Mouse (Mus musculus) right cerebral cortex, adult 2 months (tissue): Measurements from ENCODE around the gene Hectd2.

ENCODE experiments used
- DNase-seq, 2 experiments: peaks; one replicate each; pipeline ENCODE4 v3.0.0; 2021 to 2022; ENCODE audit warnings: low spot score in 2 of 2

The Hectd2 gene

DNA sequence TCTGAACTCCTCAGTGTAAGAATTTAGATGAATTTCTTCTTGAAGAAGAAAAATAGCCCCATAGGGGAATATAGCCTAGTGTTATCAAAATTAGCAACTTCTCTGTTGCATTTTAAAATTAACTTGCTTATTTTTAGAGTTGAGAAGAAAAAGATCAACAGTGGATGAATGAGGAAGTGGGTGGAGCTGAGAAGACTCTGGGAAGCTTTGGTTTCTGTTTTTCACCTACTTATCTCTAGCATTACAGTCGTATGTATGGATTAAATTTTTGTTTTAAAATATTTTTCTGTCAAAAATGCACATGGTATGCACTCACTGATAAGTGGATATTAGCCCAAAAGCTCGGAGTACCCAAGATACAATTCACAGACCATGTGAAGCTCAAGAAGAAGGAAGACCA is 6.7 kb downstream of the Hectd2 start:
- DNase-seq, result no peak

DNA sequence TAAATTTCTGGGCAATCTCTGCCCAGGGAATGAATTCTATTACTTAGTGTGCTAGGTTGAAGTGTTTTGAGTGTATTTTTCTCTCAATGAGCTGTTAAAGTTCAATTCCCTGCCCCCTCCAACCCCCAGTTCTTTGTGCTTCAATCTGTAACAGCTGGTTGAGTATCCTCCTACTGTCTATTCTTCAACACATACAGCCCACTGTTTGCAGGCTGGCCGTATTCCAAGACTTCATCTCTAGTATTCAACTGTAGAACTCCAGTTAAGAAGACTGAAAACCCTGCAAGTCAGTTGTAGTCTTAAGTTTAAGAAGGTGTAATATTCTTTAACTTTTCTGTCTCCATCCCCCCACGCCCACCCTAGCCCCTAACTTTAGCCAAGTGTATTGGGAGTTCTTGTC is 10.0 kb downstream of the Hectd2 start:
- DNase-seq, result peak; percentile 68 to 77

DNA sequence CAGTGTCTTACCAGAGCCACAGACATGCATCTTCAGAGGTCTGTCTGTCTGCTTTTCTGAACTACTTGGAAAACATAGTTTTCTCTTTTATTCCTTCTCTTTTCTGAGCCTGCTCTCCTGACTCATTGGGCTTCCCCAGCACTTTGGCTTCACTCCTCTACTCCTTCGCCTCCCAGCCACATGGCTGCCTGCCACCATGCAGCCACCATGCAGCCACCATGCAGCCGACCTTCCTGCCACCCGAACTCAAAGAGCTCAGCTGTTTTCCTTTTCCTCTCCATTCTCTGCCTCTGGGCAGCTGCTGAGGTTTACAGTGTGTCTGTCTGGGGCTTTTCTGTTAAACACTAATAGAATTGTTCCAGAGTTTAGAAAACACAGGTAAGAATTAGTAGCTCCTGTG is 19.5 kb downstream of the Hectd2 start:
- DNase-seq, result no peak

GRCm38 (mm10) chr19:36575159-36575558 is 20.7 kb downstream of the Hectd2 start:
- peak in 1 of 2 experiments; percentile 22 for DNase-seq

GRCm38 (mm10) chr19:36580874-36581273 is 26.4 kb downstream of the Hectd2 start:
- no peak for DNase-seq

DNA sequence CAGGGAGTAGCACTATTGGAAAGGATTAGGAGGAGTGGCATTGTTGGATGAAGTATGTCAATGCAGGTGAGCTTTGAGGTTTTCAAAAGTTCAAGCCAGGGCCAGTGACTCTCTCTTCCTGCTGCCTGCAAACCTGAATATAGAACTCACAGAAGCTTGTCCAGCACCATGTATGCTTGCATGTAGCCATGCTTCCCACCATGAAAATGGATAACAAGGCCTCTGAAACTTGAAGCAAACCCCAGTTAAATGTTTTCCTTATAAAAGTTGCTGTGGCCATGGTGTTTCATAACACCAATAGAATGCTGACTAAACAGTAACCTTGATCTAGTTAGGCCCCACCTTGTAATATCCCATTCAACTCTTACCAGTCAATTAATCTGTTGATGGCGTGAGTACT is 27.7 kb downstream of the Hectd2 start:
- no peak for DNase-seq

DNA sequence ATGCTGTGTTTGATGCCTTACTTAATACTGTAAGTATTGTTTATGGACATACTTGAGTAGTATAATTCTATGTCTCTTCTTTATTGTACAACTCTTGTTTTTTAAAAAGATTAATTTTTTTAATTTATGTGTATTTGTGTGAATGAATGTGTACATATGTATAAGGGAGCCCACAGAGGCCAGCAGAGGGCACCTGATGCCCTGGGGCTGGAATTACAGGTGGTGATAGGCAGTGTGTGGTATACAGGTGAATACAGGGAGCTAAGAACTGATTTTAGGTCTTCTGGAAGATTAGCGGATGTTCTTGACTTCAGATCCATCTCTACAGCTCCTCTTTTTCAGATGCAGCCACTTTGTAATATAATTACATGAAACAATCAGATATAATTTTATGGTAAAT is 31.1 kb downstream of the Hectd2 start:
- DNase-seq, result no peak

GRCm38 (mm10) chr19:36594409-36594808 is 40.0 kb downstream of the Hectd2 start:
- no peak for DNase-seq

DNA sequence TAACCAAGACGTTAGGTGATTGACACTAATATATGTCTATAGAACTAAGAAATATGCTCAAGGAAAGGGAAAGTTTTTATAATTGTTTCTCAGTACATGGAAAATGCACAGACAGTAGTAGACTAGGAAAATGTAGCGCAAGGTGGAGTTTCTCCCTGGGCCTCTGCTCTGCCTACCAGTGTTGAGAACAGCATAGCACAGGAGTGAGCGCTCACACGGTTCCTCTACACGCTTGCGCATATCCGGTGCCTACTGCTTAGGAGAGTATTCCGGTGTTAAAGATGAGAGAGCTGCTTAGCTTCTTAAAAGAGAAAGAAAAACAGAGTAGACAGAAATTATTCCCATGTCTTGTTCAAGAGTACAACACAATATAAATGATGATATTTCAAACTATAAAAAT is 47.4 kb downstream of the Hectd2 start:
- no peak for DNase-seq

GRCm38 (mm10) chr19:36602535-36603312 is 48.3 kb downstream of the Hectd2 start:
- no peak for DNase-seq

GRCm38 (mm10) chr19:36606270-36606669 is 51.8 kb downstream of the Hectd2 start:
- DNase-seq, result no peak

GRCm38 (mm10) chr19:36609229-36609628 is 54.8 kb downstream of the Hectd2 start:
- DNase-seq, result no peak

- no peak for DNase-seq
Measured at GRCm38 (mm10) chr19:36610309-36610708, 55.9 kb downstream of the Hectd2 start.

DNA sequence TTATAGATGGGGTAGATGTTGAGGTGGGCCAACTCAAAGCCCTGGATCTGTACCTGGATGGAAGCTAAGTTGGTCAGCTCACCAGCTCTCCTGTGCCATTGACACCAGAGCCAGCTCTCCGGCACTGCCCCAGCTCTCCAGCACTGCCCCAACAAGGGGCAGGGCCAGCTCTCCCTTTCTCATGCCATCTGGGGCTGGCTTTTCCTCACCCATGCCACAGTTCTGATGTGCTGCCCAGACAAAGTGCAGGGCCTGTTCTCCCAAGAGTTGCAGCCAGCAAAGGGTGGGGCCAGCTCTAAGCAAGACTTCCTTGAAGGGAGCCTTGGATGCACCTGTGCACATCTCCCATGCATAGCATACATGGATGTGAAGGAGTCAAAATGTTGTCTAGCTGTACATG is 71.5 kb downstream of the Hectd2 start:
- no peak for DNase-seq

- no peak for DNase-seq
Measured at GRCm38 (mm10) chr19:36626881-36627280, 72.4 kb downstream of the Hectd2 start.

DNA sequence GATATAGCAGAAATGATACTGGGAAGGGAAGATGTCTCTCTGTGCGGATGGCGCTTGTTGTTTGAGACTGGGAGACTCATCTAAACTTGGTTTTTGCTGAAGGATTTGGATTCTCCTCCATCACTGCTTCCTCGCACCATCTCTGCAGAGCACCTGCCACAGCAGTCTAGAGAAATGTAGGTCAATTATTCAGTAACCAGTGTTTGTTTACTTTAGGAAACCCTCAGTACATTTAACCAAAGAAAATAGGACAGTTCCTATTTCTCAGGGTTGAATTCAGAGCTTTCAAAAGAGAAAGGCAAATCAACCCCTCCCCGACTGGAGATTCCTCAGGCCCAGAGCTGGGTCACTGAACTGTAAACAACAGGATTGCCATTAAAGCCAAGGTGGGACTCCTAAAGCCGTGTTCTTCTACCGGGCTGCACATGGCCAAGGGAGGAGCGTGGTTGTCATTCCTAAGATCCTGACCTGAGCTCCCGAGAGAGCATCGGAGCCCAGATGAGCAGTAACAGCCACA is 75.0 kb downstream of the Hectd2 start:
- DNase-seq, result no peak

GRCm38 (mm10) chr19:36630361-36630760 is 75.9 kb downstream of the Hectd2 start:
- DNase-seq, result no peak

DNA sequence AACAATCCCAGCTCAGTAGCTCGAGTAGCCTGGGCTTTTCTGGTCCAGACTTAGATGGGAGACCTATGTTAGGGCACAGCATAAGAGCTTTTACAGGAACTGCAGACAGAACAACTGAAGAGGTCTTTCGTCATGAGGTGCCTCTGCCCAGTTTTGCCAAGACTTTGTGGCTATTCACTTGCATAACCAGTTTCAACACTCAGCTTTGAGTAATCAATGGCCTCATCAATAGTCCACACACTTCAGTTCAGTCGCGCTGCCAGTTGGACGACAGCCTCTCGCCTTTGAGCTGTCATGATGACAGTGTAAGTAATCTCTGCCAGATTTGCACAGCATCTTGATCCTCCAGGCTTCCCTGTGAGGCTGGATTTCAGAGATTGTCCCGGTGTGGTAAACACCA is 80.3 kb downstream of the Hectd2 start:
- no peak for DNase-seq

- no peak for DNase-seq
Measured at GRCm38 (mm10) chr19:36637223-36637622, 82.8 kb downstream of the Hectd2 start.

- no peak for DNase-seq
Measured at GRCm38 (mm10) chr19:36637948-36638587, 83.6 kb downstream of the Hectd2 start.

DNA sequence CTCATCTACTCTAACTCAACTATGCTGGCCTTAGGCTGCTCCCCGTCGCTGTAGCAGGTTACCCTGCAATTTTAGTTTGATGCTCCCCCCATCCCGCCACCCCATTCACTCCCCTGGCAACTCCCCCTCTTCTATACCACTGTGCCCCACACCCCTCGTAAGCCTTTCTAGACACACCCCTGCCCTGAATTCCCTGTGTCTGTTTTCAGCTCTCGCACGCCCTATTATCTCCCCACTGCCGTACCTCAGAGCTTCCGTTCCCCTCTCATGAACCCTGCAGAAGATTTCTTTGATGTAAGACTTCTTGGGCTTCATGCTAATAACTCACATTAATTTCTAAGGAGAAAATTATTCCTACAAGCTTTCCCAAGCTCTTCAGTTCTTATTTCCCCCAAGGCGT is 84.6 kb downstream of the Hectd2 start:
- no peak for DNase-seq

GRCm38 (mm10) chr19:36641128-36641527 is 86.7 kb downstream of the Hectd2 start:
- DNase-seq, result peak; percentile 48 to 49

DNA sequence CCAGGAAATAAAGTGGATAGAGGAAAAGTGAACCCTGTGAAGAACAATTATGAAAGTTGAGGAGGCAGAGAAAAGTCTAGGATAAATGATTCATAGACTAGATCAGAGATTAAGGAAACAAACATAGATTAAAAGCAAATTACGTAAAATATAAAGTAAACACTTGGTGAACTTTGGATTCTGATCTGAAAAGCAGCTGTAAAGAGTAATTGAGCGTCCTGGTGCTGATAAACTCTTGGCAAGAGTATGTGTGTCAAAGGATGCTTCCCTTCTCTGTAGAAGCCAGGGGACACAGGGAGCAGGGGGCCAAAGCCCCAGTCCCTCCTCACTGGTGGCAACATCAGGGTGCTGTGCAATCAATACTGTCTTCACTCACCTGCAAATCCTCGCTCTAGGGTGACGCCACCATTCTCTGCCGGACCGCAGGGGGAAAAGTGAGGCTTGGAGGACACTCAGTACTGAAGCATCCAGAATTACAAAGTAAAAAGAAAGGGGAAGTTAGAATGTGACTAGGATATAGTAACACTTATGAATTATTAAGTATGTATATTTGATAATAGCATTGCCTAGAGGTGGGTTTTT is 91.0 kb downstream of the Hectd2 start:
- no peak for DNase-seq
